In the genomic region with DNA sequence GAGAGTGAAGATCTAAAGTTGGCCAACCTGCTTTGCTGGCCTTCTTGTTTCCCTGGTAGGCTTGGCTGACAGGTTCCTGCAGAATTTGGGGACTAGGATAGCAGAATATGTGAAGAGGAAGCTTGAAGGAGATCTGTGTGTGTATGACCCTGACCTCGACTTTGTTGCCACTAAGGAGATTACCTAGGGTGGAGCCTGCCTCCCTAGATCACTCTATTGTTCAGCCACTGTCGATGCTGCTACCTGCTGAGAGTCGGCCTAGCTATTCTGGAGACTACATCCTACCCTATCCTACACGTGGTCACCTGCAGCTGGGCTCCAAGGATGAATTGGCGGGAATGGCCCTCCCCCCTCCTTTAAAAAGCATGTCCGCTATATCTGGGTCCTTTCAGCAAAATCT, we compare ENCODE assay signal across 34 mouse cellular contexts.
"Had no signal": no experiment of that assay in that cellular context is flagged by ENCODE, and none has a peak within 500 bp of the region (broad histone marks: within the 10 kb centered on the region; RNA-seq: fewer than 3 reads in every experiment).

No protein-coding gene starts in this region.

- H3K27ac ChIP-seq: heart, embryonic 13.5 days; heart, embryonic 15.5 days; hindbrain, embryonic 10.5 days; hindbrain, embryonic 12.5 days; hindbrain, embryonic 13.5 days; hindbrain, embryonic 14.5 days; hindbrain, embryonic 15.5 days; hindbrain, postnatal 0 days; intestine, embryonic 15.5 days; kidney, embryonic 15.5 days; kidney, postnatal 0 days; layer of hippocampus, adult 2 months; left cerebral cortex, adult 2 months had no signal

- H3K9ac ChIP-seq: heart, embryonic 12.5 days; heart, embryonic 13.5 days; heart, embryonic 15.5 days; hindbrain, embryonic 12.5 days; hindbrain, embryonic 13.5 days; hindbrain, embryonic 14.5 days; hindbrain, embryonic 15.5 days; intestine, embryonic 15.5 days; kidney, embryonic 15.5 days had no signal

- H3K9me3 ChIP-seq: heart, embryonic 12.5 days; heart, embryonic 13.5 days; heart, embryonic 15.5 days; hindbrain, embryonic 12.5 days; hindbrain, embryonic 15.5 days; intestine, embryonic 15.5 days had no signal

- H3K36me3 ChIP-seq: heart, embryonic 12.5 days; heart, embryonic 13.5 days; heart, embryonic 15.5 days; hindbrain, embryonic 10.5 days; hindbrain, embryonic 12.5 days; hindbrain, embryonic 13.5 days; hindbrain, embryonic 15.5 days; intestine, embryonic 15.5 days; kidney, embryonic 15.5 days had no signal

- H3K4me3 ChIP-seq: heart, embryonic 12.5 days; heart, embryonic 13.5 days; heart, embryonic 15.5 days; hindbrain, embryonic 10.5 days; hindbrain, embryonic 12.5 days; hindbrain, embryonic 13.5 days; hindbrain, embryonic 15.5 days; intestine, embryonic 15.5 days; kidney, embryonic 15.5 days; layer of hippocampus, adult 2 months; left cerebral cortex, adult 2 months had no signal

- ATAC-seq: hindbrain, embryonic 16.5 days; hindbrain, postnatal 0 days; inflammation-experienced regulatory T-cells, adult 6 months; intestine, embryonic 15.5 days; intestine, embryonic 16.5 days; intestine, postnatal 0 days had no signal

- H3K4me1 ChIP-seq: heart, embryonic 12.5 days; heart, embryonic 13.5 days; heart, embryonic 15.5 days; hindbrain, embryonic 10.5 days; hindbrain, embryonic 12.5 days; hindbrain, embryonic 13.5 days; hindbrain, embryonic 15.5 days; intestine, embryonic 15.5 days; kidney, embryonic 15.5 days had no signal

- DNase-seq: heart, postnatal 10 days; heart, postnatal 14 days; heart, postnatal 36 days; heart, postnatal 4 days; kidney, adult 11 months; kidney, adult 18-20 months; kidney, adult 2 months; kidney, adult 8-10 months; kidney, adult 9 months; kidney, postnatal 10 days; kidney, postnatal 14 days; kidney, postnatal 25 days; kidney, postnatal 36 days; kidney, postnatal 4 days; layer of hippocampus, adult 9-11 months; layer of hippocampus, postnatal 36 days had no signal
